Comparison of ENCODE assay signal across 26 mouse cellular contexts in the genomic region with DNA sequence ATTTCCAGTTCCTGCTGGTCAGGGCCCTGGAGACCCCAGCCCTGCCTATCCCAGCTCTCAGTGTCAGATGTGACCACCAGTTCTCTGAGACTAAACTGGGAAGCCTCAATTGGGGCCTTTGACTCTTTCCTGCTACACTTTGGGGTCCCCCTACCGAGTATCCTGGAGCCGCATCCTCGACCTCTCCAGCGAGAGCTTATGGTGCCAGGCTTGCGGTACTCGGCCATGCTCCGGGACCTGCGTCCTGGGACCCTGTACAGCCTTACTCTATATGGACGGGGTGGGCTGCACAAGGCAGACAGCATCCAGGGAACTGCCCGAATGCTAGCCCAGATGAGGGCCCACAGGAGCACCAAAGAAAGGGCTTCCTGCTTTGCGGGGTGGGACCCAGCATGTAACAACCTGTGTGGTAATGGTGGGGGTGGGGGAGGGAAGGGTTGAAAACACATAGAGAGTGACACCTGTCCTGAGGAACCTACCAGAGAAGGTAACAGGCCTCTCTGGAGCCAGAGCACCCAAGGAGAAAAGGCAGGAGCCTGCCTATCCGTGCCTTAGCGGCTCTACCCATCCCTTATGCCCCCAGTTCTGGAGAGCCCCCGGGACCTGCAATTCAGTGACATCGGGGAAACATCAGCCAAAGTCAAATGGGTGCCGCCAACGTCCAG. TPM values are rescaled to one million over a fixed set of nuclear protein-coding genes. Genes with fewer than 3 reads are reported as not detected.
"Had no signal": no experiment of that assay in that cellular context is flagged by ENCODE, and none has a peak within 500 bp of the region (broad histone marks: within the 10 kb centered on the region; RNA-seq: fewer than 3 reads in every experiment).

No protein-coding gene starts in this region.

- H3K9ac ChIP-seq: liver, embryonic 14.5 days; lung, embryonic 15.5 days; midbrain, embryonic 13.5 days; neural tube, embryonic 13.5 days; stomach, embryonic 15.5 days had no signal

- H3K36me3 ChIP-seq: lung, embryonic 15.5 days; midbrain, embryonic 10.5 days; midbrain, embryonic 13.5 days; neural tube, embryonic 13.5 days; stomach, embryonic 15.5 days had no signal

- H3K4me2 ChIP-seq: lung, embryonic 15.5 days; midbrain, embryonic 13.5 days; neural tube, embryonic 13.5 days; stomach, embryonic 15.5 days had no signal

- H3K9me3 ChIP-seq: lung, embryonic 15.5 days; midbrain, embryonic 13.5 days; neural tube, embryonic 13.5 days; stomach, embryonic 15.5 days had no signal

- H3K4me1 ChIP-seq: lung, embryonic 15.5 days; megakaryocyte, embryonic 14.5 days; midbrain, embryonic 10.5 days; midbrain, embryonic 13.5 days; neural tube, embryonic 13.5 days; stomach, embryonic 15.5 days had no signal

- H3K4me3 ChIP-seq: lung, embryonic 15.5 days; megakaryocyte, embryonic 14.5 days; midbrain, embryonic 10.5 days; midbrain, embryonic 13.5 days; myocyte; neural tube, embryonic 13.5 days; stomach, embryonic 15.5 days had no signal

- DNase-seq: kidney, postnatal 14 days; kidney, postnatal 4 days; lung, adult 18-20 months; lung, postnatal 10 days; lung, postnatal 36 days; retina, postnatal 1 day; right cerebral cortex, postnatal 25 days; spleen, adult 18-20 months; thymus, adult 2 months; thymus, postnatal 14 days; thymus, postnatal 4 days had no signal

- H3K27ac ChIP-seq: liver, embryonic 14.5 days; lung, embryonic 15.5 days; midbrain, embryonic 10.5 days; midbrain, embryonic 13.5 days; neural tube, embryonic 13.5 days; stomach, embryonic 15.5 days had no signal

- H3K27me3 ChIP-seq: lung, embryonic 15.5 days; megakaryocyte, embryonic 14.5 days; midbrain, embryonic 13.5 days; neural tube, embryonic 13.5 days; stomach, embryonic 15.5 days had no signal

- ATAC-seq: midbrain, embryonic 13.5 days; midbrain, embryonic 16.5 days had no signal

RNA-seq across cellular contexts. Expression of a gene that starts 5.4 kb away (rescaled TPM):
- total RNA-seq: left cerebral cortex, adult 18-20 months; left cerebral cortex, postnatal 25 days; monocyte, adult 5-6 weeks; neutrophil, adult 5-6 weeks had no signal
- polyA plus RNA-seq: limb, embryonic 11.5 days; liver, adult 2 months; liver, embryonic 14.5 days; lung, embryonic 15.5 days; midbrain, embryonic 10.5 days; midbrain, embryonic 13.5 days; midbrain, embryonic 16.5 days; myocyte; neural tube, embryonic 13.5 days had no signal
